Mouse (Mus musculus) embryonic facial prominence, embryonic 12.5 days (tissue): ENCODE results near the gene Olfr1179. TPM values are rescaled to one million over a fixed set of nuclear protein-coding genes. Genes with fewer than 3 reads are reported as not detected.
"Not testable (repeated sequence)": the region's sequence is repeated elsewhere in the genome, so short reads cannot be mapped to it uniquely, and the experiment has no call there.

Source experiments
- ATAC-seq: fragments of 200-750 bp; cut with Nextera tagmentation; 2 replicates; pipeline ENCODE4 v1.8.0; 2017; ENCODE audit not compliant: insufficient number of reproducible peaks, insufficient read depth, low FRiP score, low TSS enrichment
- H3K27ac ChIP-seq: fragments of 300-500 bp; sonication (generic); 2 replicates; pipeline ENCODE4 v1.5.1; 2016; ENCODE audit warnings: mild to moderate bottlenecking
- H3K27me3 ChIP-seq: fragments of 300-500 bp; sonication (generic); 2 replicates; pipeline ENCODE4 v1.6.1; 2016; ENCODE audit warnings: mild to moderate bottlenecking, moderate library complexity
- H3K36me3 ChIP-seq: fragments of 300-500 bp; sonication (generic); 2 replicates; pipeline ENCODE4 v1.6.1; 2016; ENCODE audit warnings: mild to moderate bottlenecking
- H3K4me1 ChIP-seq: fragments of 300-500 bp; sonication (generic); 2 replicates; pipeline ENCODE4 v1.6.1; 2016
- H3K4me2 ChIP-seq: fragments of 300-500 bp; sonication (generic); replicated peaks from 2 replicates; pipeline ENCODE4 v1.6.1; 2016; ENCODE audit warnings: mild to moderate bottlenecking, moderate library complexity
- H3K4me3 ChIP-seq: fragments of 300-500 bp; sonication (generic); 2 replicates; pipeline ENCODE4 v1.5.1; 2016; ENCODE audit warnings: mild to moderate bottlenecking
- H3K9ac ChIP-seq: fragments of 300-500 bp; sonication (generic); 2 replicates; pipeline ENCODE4 v1.6.1; 2016; ENCODE audit warnings: mild to moderate bottlenecking, moderate library complexity
- H3K9me3 ChIP-seq: fragments of 300-500 bp; sonication (generic); 2 replicates; pipeline ENCODE4 v1.6.1; 2016; ENCODE audit warnings: mild to moderate bottlenecking, moderate library complexity
- WGBS: fragments of 180-500 bp; shearing (Covaris S2); methylation state at CpG from one replicate; pipeline ENCODE4 v1.1.7; 2016; 5-methylcytosine and 5-hydroxymethylcytosine counted together
- polyA plus RNA-seq: library from polyadenylated mRNA; unstranded; fragments of >200 nt; fragmentation: Nextera tagmentation; extraction: Ambion mirVana; gene quantifications from 2 replicates; pipeline ENCODE4 v1.2.1, GENCODE M21; 2016

Gene Olfr1179
- polyA plus RNA-seq, result not detected in 2 replicates

- Histone ChIP-seq H3K27ac (no peak within 1 kb of the TSS), H3K4me2 (no peak within 1 kb of the TSS), H3K27me3 (no peaks in the 10 kb centered on the region), H3K4me3 (no peak within 1 kb of the TSS), H3K9me3 (no peaks in the 10 kb centered on the region), H3K4me1 (no peaks in the 10 kb centered on the region), H3K9ac (no peak within 1 kb of the TSS), H3K36me3 (no peaks in the 10 kb centered on the region)
- 71% methylated on average over 3 of the region's 3 CpGs for WGBS
- ATAC-seq, result no peak
These were observed at the start of gene Olfr1179 for GRCm38 (mm10) chr2:88406353-88406752. TSS of gene Olfr1179 (minus strand) at chr2:88406453.

GRCm38 (mm10) chr2:88454567-88454966 lies 48.3 kb upstream of the Olfr1179 start, which contains the start of gene Olfr1183:
TSS of gene Olfr1183 (plus strand) at chr2:88454867.
- 83% methylated on average over 1 of the region's 1 CpGs for WGBS

GRCm38 (mm10) chr2:88449031-88449430 lies 42.8 kb upstream of the Olfr1179 start, which contains the start of gene Gm13757:
TSS of gene Gm13757 (minus strand) at chr2:88449131.
- Histone ChIP-seq H3K9me3 (no peaks in the 10 kb centered on the region), H3K4me2 (no peak within 1 kb of the TSS), H3K36me3 (no peaks in the 10 kb centered on the region), H3K4me1 (no peaks in the 10 kb centered on the region), H3K27me3 (no peaks in the 10 kb centered on the region), H3K27ac (no peak within 1 kb of the TSS), H3K4me3 (no peak within 1 kb of the TSS), H3K9ac (no peak within 1 kb of the TSS)
- 97% methylated on average over 1 of the region's 1 CpGs for WGBS
- ATAC-seq, result no peak

More at GRCm38 (mm10) chr2:88454567-88454966, 48.3 kb upstream of the Olfr1179 start, which contains the start of gene Olfr1183:
- H3K27me3 ChIP-seq, H3K4me3 ChIP-seq, H3K9me3 ChIP-seq, H3K9ac ChIP-seq, H3K27ac ChIP-seq, H3K4me2 ChIP-seq, ATAC-seq, H3K36me3 ChIP-seq, H3K4me1 ChIP-seq: not testable (repeated sequence)

GRCm38 (mm10) chr2:88426071-88426470 lies 19.8 kb upstream of the Olfr1179 start, which contains the start of gene Olfr1181:
TSS of gene Olfr1181 (minus strand) at chr2:88426171.
- no peak for ATAC-seq
- 89% methylated on average over 1 of the region's 1 CpGs for WGBS
- H3K4me1 ChIP-seq, result no peaks in the 10 kb centered on the region

GRCm38 (mm10) chr2:88419051-88419450 lies 12.8 kb upstream of the Olfr1179 start, which contains the start of gene Olfr1180:
TSS of gene Olfr1180 (minus strand) at chr2:88419151.
- no peak for ATAC-seq
- Histone ChIP-seq H3K9ac (no peak within 1 kb of the TSS), H3K9me3 (no peaks in the 10 kb centered on the region), H3K27ac (no peak within 1 kb of the TSS), H3K27me3 (no peaks in the 10 kb centered on the region), H3K4me3 (no peak within 1 kb of the TSS), H3K4me2 (no peak within 1 kb of the TSS), H3K4me1 (no peaks in the 10 kb centered on the region), H3K36me3 (no peaks in the 10 kb centered on the region)
- WGBS, result 80% methylated on average over 2 of the region's 2 CpGs

More at GRCm38 (mm10) chr2:88426071-88426470, 19.8 kb upstream of the Olfr1179 start, which contains the start of gene Olfr1181:
- Histone ChIP-seq H3K36me3 (no peaks in the 10 kb centered on the region), H3K9me3 (no peaks in the 10 kb centered on the region), H3K9ac (no peak within 1 kb of the TSS), H3K4me3 (no peak within 1 kb of the TSS), H3K4me2 (no peak within 1 kb of the TSS), H3K27me3 (no peaks in the 10 kb centered on the region), H3K27ac (no peak within 1 kb of the TSS)

GRCm38 (mm10) chr2:88386762-88387161 lies 19.5 kb downstream of the Olfr1179 start, which contains the start of gene Olfr1178:
TSS of gene Olfr1178 (plus strand) at chr2:88387062.
- ATAC-seq, result no peak
- H3K27me3 ChIP-seq, result no peaks in the 10 kb centered on the region

GRCm38 (mm10) chr2:88356304-88356703 lies 49.9 kb downstream of the Olfr1179 start:
- ATAC-seq, result no peak
- under 1% methylated on average over 2 of the region's 2 CpGs for WGBS

More at GRCm38 (mm10) chr2:88386762-88387161, 19.5 kb downstream of the Olfr1179 start, which contains the start of gene Olfr1178:
- H3K36me3 ChIP-seq, result no peaks in the 10 kb centered on the region
- no peaks in the 10 kb centered on the region for H3K9me3 ChIP-seq
- H3K4me2 ChIP-seq, result no peak within 1 kb of the TSS
- H3K27ac ChIP-seq, result no peak within 1 kb of the TSS
- H3K4me1 ChIP-seq, result no peaks in the 10 kb centered on the region
- 79% methylated on average over 1 of the region's 1 CpGs for WGBS
- H3K4me3 ChIP-seq, result no peak within 1 kb of the TSS
- H3K9ac ChIP-seq, result no peak within 1 kb of the TSS

More at GRCm38 (mm10) chr2:88356304-88356703, 49.9 kb downstream of the Olfr1179 start:
- no peaks in the 10 kb centered on the region for H3K9me3 ChIP-seq
- H3K27me3 ChIP-seq, result no peaks in the 10 kb centered on the region
- no peaks in the 10 kb centered on the region for H3K36me3 ChIP-seq
- H3K27ac ChIP-seq, result no peak overlapping the region
- no peak overlapping the region for H3K4me3 ChIP-seq
- H3K4me1 ChIP-seq, result no peaks in the 10 kb centered on the region
- no peak overlapping the region for H3K4me2 ChIP-seq
- H3K9ac ChIP-seq, result no peak overlapping the region

Other genes starting within 250 kb of the Olfr1179 start
- not detected in 2 replicates for gene Olfr1168, start 224.6 kb downstream of the Olfr1179 start, polyA plus RNA-seq
- gene Olfr1170, start 178.1 kb downstream of the Olfr1179 start, polyA plus RNA-seq, result not detected in 2 replicates
- gene Olfr1173, start 126.6 kb downstream of the Olfr1179 start, polyA plus RNA-seq, result not detected in 2 replicates
- not detected in 2 replicates for gene Olfr1174-ps, start 91.3 kb downstream of the Olfr1179 start, polyA plus RNA-seq
- not detected in 2 replicates for gene Olfr1175-ps, start 79.2 kb downstream of the Olfr1179 start, polyA plus RNA-seq
- not detected in 2 replicates for gene Olfr1176, start 69.7 kb downstream of the Olfr1179 start, polyA plus RNA-seq
- gene Olfr1177-ps, start 60.0 kb downstream of the Olfr1179 start, polyA plus RNA-seq, result not detected in 2 replicates
- not detected in 2 replicates for gene Olfr1178, start 19.4 kb downstream of the Olfr1179 start, polyA plus RNA-seq
- not detected in 2 replicates for gene Olfr1180, start 12.7 kb upstream of the Olfr1179 start, polyA plus RNA-seq
- not detected in 2 replicates for gene Olfr1181, start 19.7 kb upstream of the Olfr1179 start, polyA plus RNA-seq
- not detected in 2 replicates for gene Gm13757, start 42.7 kb upstream of the Olfr1179 start, polyA plus RNA-seq
- not detected in 2 replicates for gene Olfr1183, start 48.4 kb upstream of the Olfr1179 start, polyA plus RNA-seq
- gene Olfr1184, start 77.1 kb upstream of the Olfr1179 start, polyA plus RNA-seq, result not detected in 2 replicates
- not detected in 2 replicates for gene Olfr1185-ps1, start 86.9 kb upstream of the Olfr1179 start, polyA plus RNA-seq
- gene Olfr1186, start 112.1 kb upstream of the Olfr1179 start, polyA plus RNA-seq, result not detected in 2 replicates
- not detected in 2 replicates for gene Olfr1188, start 150.5 kb upstream of the Olfr1179 start, polyA plus RNA-seq
- not detected in 2 replicates for gene Olfr1189, start 180.0 kb upstream of the Olfr1179 start, polyA plus RNA-seq
- gene Olfr1191-ps1, start 234.1 kb upstream of the Olfr1179 start, polyA plus RNA-seq, result not detected in 2 replicates
- not detected in 2 replicates for gene Olfr1192-ps1, start 242.1 kb upstream of the Olfr1179 start, polyA plus RNA-seq